Mouse (Mus musculus) ovary, postnatal 36 days (tissue): ENCODE results near the gene Osbp2.

Source experiments
- DNase-seq: peaks from one replicate; pipeline ENCODE4 v3.0.0; 2022; ENCODE audit warnings: low spot score, mixed read lengths

Osbp2 gene

GRCm38 (mm10) chr11:3703089-3703992, 160.4 kb downstream of the Osbp2 start:
- DNase-seq, result no peak

DNA sequence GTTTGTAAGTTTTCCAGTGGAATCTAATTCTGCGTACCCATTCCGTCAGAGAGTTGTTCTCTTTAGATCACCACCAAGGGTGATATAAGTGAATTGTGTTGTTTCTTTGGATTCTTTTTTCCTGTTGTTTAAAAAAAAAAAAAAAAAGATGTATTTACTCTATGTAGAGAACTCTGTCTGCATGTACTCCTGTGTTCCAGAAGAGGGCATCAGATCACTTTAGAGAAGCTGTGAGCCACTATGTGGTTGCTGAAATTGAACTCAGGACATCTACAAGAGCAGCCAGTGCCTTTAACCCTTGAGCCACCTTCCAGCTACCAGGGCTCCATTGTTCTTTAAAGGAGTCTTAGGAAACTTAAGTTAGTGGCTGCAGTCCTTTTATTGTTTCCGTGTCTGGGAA, 166.3 kb downstream of the Osbp2 start:
- DNase-seq, result no peak

DNA sequence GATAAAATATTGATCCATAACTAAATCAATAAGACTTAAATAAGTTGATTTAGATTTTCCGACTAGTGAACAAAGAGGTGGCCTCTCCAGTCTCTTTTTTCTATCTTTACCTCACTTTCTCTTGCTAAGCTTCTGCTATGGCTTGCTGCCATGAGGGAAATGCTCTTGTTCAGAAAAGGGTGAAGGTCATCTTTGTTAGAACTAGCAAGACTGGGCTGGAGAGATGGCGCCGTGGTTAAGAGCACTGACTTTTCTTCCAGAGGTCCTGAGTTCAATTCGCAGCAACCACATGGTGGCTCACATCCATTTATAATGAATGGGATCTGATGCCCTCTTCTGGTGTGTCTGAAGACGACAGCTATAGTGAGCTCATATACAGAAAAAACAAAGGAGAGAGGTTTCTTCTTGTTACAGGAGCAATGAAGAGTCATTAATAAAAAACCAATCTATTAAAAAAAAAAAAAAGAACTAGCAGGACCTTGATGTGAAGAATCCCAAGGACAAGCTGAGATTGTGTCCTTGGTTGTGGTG, 167.6 kb downstream of the Osbp2 start:
- no peak for DNase-seq

- DNase-seq, result no peak
Observed at GRCm38 (mm10) chr11:3691746-3692145, 172.0 kb downstream of the Osbp2 start.

DNA sequence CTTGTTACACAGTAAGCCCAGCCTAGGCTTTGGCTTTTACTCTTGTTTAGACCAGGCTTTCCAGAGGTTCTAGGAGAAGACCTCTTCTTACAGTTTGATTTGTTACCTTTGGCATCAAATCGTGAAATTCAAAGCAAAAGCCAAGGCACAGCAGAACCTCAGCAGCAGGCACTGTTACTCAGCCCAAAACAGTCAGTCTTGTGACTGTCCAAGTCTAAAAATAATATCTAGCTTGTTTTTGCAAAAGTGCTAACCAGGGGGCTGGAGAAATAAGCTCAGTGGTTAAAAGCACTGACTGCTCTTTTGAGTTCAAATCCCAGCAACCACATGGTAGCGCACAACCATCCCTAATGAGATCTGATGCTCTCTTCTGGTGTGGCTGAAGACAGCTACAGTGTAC, 176.8 kb downstream of the Osbp2 start:
- DNase-seq, result no peak

- DNase-seq, result no peak
Observed at GRCm38 (mm10) chr11:3686318-3686717, 177.4 kb downstream of the Osbp2 start.

DNA sequence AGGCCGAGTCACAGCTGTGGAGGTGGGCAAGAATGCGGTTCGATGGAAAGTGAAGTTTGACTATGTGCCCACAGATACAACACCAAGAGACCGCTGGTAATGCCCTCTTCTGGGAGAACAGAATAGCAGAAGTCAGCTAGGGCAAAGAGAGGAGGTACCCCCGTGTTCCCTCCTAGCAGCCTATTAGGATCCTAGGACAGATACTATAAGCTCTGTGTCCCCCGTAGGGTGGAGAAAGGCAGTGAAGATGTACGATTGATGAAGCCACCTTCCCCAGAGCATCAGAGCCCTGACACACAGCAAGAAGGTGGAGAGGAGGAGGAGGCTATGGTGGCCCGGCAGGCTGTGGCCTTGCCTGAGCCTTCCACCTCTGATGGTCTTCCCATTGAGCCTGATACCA, 178.3 kb downstream of the Osbp2 start:
- no peak for DNase-seq

GRCm38 (mm10) chr11:3684723-3685430, 178.8 kb downstream of the Osbp2 start:
- no peak for DNase-seq

GRCm38 (mm10) chr11:3684232-3684631, 179.5 kb downstream of the Osbp2 start:
- no peak for DNase-seq

GRCm38 (mm10) chr11:3683696-3684095, 180.0 kb downstream of the Osbp2 start:
- DNase-seq, result no peak

- no peak for DNase-seq
Observed at GRCm38 (mm10) chr11:3679771-3680170, 183.9 kb downstream of the Osbp2 start.

DNA sequence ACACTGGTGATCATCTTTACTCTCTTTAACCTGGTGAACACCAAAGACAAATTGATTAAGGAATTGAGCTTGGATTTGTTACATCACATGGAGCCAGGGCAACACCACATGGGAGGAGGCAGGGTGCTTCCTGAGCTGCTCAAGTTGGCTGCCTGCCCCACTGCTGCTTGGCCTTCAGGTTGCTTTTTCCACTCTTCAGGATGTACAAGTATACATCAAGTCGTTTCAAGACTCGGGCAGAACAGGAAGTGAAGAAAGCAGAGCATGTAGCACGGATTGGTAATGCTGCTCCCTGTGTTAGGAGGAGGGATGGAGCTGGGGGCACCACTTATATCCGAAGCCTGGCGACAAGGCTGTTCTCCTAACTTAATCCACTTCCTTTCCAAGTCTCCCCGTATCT, 186.5 kb downstream of the Osbp2 start:
- no peak for DNase-seq

DNA sequence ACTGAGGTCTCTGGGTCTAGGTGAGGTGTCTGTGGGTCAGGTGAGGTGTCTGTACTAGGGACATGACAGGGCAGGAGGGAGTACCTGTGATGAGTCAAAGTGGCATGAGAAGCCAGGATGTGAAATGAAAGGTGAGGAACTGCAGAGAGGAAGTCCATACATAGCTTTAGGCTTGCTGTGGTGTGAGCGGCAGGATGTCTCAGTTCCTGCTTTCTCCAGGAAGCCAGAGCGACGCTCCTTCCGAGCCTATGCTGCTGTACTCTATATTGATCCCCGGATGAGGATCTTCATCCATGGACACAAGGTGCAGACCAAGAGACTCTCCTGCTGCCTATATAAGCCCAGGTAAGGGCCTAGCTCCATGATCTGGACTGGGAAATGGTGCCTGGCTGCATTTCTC, 187.3 kb downstream of the Osbp2 start:
- no peak for DNase-seq

DNA sequence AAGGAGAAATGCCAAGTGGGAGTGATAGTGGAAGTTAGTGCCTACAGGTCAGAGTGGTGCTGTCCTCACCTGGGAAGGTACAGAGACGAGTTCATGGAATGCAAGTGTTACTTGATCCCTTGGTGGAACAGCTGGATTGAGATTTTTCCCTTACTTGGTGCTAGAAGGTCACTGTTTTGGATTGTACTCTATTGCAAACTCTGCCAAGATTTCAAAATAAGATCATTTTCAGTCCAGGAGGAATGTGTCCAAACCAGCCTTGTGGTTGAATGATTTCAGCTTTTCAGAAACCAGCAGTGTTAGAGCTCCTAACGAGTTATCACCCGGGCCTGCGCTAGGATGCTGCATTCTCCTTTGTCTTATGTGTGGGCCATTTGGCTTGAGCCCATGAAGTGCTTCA, 189.2 kb downstream of the Osbp2 start:
- DNase-seq, result no peak

GRCm38 (mm10) chr11:3671000-3671628, 192.6 kb downstream of the Osbp2 start:
- DNase-seq, result no peak

DNA sequence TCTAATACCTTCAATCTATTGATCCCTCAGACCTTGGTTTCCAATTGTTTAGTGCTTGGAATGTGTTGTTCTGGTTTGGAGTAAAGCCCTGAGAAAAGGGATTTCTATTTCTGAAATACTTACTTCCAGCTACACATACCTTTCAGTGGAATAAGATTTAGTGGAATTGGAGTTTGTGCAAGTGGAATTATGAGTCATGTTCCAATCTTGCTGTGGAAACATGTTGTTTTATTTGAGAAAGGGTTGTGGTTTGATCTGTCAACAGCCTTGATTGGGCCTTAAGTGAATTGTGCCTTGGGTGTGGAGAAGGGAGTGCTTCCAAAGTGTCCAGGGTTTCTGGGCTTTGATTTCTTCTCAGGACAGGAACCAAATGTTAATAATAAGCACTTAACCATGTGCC, 193.9 kb downstream of the Osbp2 start:
- DNase-seq, result no peak

- no peak for DNase-seq
Observed at GRCm38 (mm10) chr11:3668768-3669167, 194.9 kb downstream of the Osbp2 start.

- no peak for DNase-seq
Observed at GRCm38 (mm10) chr11:3667506-3667905, 196.2 kb downstream of the Osbp2 start.

DNA sequence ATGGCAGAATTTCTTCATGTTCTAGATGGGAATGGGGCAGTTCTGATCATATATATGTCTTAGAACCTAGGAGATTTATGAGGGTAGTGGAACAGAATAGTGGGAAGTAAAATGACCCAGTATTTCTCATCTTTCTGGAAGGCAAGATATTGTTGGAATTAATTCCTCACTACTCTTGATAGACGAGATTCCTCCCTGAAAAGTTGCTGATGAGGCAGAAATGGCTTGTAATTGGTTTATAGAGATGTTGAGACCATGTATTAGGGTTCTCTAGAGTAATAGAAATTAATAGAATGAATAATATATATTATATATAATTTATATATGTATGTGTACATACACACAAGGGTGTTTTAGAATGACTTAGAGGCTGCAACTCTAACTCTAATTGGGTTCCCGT, 201.7 kb downstream of the Osbp2 start:
- DNase-seq, result no peak
